Mouse (Mus musculus) T-helper 17 cell (primary cell): ENCODE data around the gene Id1.

Experiments
- in situ Hi-C, 2 experiments: fragments of 300-600 bp; cut with MboI, MseI; formaldehyde crosslinking; loops; 1 replicate in 1 of 2; 2 replicates in 1 of 2; pipeline ENCODE4 v1.15.1; 2025; ENCODE audit warnings: high pct_unique_total_duplicates in 2 of 2

Id1 gene

GRCm38 (mm10) chr2:152777081-152777480 is 41.0 kb downstream of the Id1 start:
- in situ Hi-C loops = loop anchor here in 1 of 2 experiments (25.0 kb wide), 2 partner anchors 665 to 1215 kb away; partner anchors contain the start of genes Sdcbp2 and Srxn1

- in situ Hi-C loops = loop anchor here in 1 of 2 experiments (5.0 to 25.0 kb wide), 3 partner anchors 42 to 1218 kb away; partner anchors contain the start of genes Sdcbp2 and Srxn1
Observed at GRCm38 (mm10) chr2:152780466-152780865, 44.4 kb downstream of the Id1 start.

- in situ Hi-C loops = loop anchor here in 1 of 2 experiments (5.0 to 25.0 kb wide), 3 partner anchors 41 to 1219 kb away; partner anchors contain the start of genes Sdcbp2 and Srxn1
Observed at GRCm38 (mm10) chr2:152781031-152781711, 45.1 kb downstream of the Id1 start.

- in situ Hi-C loops = loop anchor here in 1 of 2 experiments (5.0 to 25.0 kb wide), 3 partner anchors 40 to 1220 kb away; partner anchors contain the start of genes Sdcbp2 and Srxn1
Observed at GRCm38 (mm10) chr2:152782656-152783055, 46.6 kb downstream of the Id1 start.

GRCm38 (mm10) chr2:152783241-152783640 is 47.2 kb downstream of the Id1 start:
- in situ Hi-C loops = loop anchor here in 1 of 2 experiments (5.0 to 25.0 kb wide), 3 partner anchors 39 to 1221 kb away; partner anchors contain the start of genes Sdcbp2 and Srxn1

GRCm38 (mm10) chr2:152784640-152785039 is 48.6 kb downstream of the Id1 start:
- in situ Hi-C loops = loop anchor here (5.0 to 25.0 kb wide), 4 partner anchors 38 to 1222 kb away; partner anchors contain the start of genes Sdcbp2 (in 1 of the 2) and Srxn1 (in 1 of the 2)

GRCm38 (mm10) chr2:152785446-152786350 is 49.6 kb downstream of the Id1 start:
- in situ Hi-C loops = loop anchor here (5.0 to 25.0 kb wide), 3 partner anchors 42 to 1223 kb away; partner anchors contain the start of genes Sdcbp2 (in 1 of the 2) and Srxn1 (in 1 of the 2)
